ENCODE assay signal across 20 mouse cellular contexts in the genomic region with DNA sequence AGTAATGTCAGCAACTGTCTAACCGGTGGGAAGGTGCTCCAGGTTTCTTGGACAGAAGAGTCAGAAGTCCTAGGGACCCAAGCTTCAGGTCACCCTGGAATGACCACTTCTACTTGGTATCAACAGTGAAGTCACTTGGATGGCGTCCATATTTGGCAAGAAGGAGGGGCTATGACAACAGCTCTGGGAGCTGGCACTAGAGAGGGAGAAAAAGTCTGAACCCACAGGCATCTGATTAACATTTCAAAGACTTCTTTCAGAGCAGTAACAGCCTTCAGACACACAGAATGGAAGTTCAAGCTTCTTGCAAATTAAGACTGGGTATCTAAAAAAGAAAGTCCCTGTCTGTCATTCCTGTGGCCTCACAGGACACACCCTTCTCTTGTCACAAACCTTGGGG.
A peak's percentile ranks its signal among the peaks of the same experiment; 100 is the strongest.
DNase-seq lines count a peak whose midpoint lies in the region; ATAC-seq and TF ChIP-seq lines count a peak whose summit lies in the region.
"Had no signal": no experiment of that assay in that cellular context is flagged by ENCODE, and none has a peak within 500 bp of the region (broad histone marks: within the 10 kb centered on the region; RNA-seq: fewer than 3 reads in every experiment).

No protein-coding gene starts in this region.

- H3K9me3 ChIP-seq in embryonic facial prominence, embryonic 15.5 days (replicated peaks): no peaks in the 10 kb centered on the region
- H3K9me3 ChIP-seq in embryonic facial prominence, embryonic 10.5 days: no peaks in the 10 kb centered on the region
- no peaks in the 10 kb centered on the region for H3K9me3 ChIP-seq in ES-E14 (ENCODE audit: control insufficient read depth, insufficient read depth, low read depth, low read length)
- 0 out of 2 replicates have a peak, but pooled peaks cover 4% of the 10 kb centered on the region for H3K9me3 ChIP-seq in kidney, embryonic 16.5 days (ENCODE audit: low read length)
- H3K9me3 ChIP-seq: heart, embryonic 13.5 days; midbrain, embryonic 12.5 days; neural tube, embryonic 15.5 days had no signal

- H3K4me2 ChIP-seq in embryonic facial prominence, embryonic 15.5 days (replicated peaks): no peak overlapping the region
- H3K4me2 ChIP-seq in kidney, embryonic 16.5 days (replicated peaks; ENCODE audit: low read depth, low read length): no peak overlapping the region
- H3K4me2 ChIP-seq: heart, embryonic 13.5 days; midbrain, embryonic 12.5 days; neural tube, embryonic 15.5 days had no signal

- TF ChIP-seq POLR2A in brain, embryonic 14.5 days (IDR thresholded peaks at IDR 0.05; ENCODE audit: borderline replicate concordance, extremely low read depth, insufficient read depth, insufficient read length, poor library complexity, severe bottlenecking): no peak

- WGBS in embryonic facial prominence, embryonic 15.5 days: 69% methylated on average over 2 of the region's 2 CpGs
- 83% methylated on average over 2 of the region's 2 CpGs for WGBS in embryonic facial prominence, embryonic 10.5 days
- 80% methylated on average over 2 of the region's 2 CpGs for WGBS in kidney, embryonic 16.5 days

- H3K4me3 ChIP-seq in embryonic facial prominence, embryonic 15.5 days (replicated peaks): no peak overlapping the region
- H3K4me3 ChIP-seq in embryonic facial prominence, embryonic 10.5 days: no peak overlapping the region
- H3K4me3 ChIP-seq in ES-E14 (ENCODE audit: insufficient read depth in 1 of 2, low read depth in 1 of 2, low read length in 2 of 2, poor library complexity in 1 of 2, severe bottlenecking in 1 of 2): no peak overlapping the region
- H3K4me3 ChIP-seq in kidney, embryonic 16.5 days (ENCODE audit: low read length): no peak overlapping the region
- H3K4me3 ChIP-seq: heart, embryonic 13.5 days; midbrain, embryonic 12.5 days; myocyte; neural tube, embryonic 15.5 days had no signal

- H3K27ac ChIP-seq in embryonic facial prominence, embryonic 15.5 days (replicated peaks): 0 out of 2 replicates have a peak overlapping the region, but pooled peaks have one; percentile 4
- no peak overlapping the region for H3K27ac ChIP-seq in embryonic facial prominence, embryonic 10.5 days (replicated peaks)
- H3K27ac ChIP-seq in ES-E14 (ENCODE audit: insufficient read depth, low read depth, low read length, poor library complexity, severe bottlenecking): no peak overlapping the region
- H3K27ac ChIP-seq in kidney, embryonic 16.5 days (ENCODE audit: low read length): peak overlapping the region; percentile 92
- H3K27ac ChIP-seq: heart, embryonic 13.5 days; hindbrain, postnatal 0 days; midbrain, embryonic 12.5 days; neural tube, embryonic 15.5 days had no signal

- no peak for DNase-seq in embryonic facial prominence, embryonic 10.5 days (ENCODE audit: low spot score)
- peak; percentile 51 for DNase-seq in ES-E14 (ENCODE audit: low read depth, low spot score)
- peak; percentile 55 for DNase-seq in brain, embryonic 14.5 days (ENCODE audit: low read depth)
- DNase-seq in thymus, postnatal 14 days: no peak
- no peak for DNase-seq in cerebellum, postnatal 14 days
- no peak for DNase-seq in urinary bladder, postnatal 14 days (ENCODE audit: low spot score)
- DNase-seq: cerebellum, adult 9-10 months; embryo, embryonic 11 days; layer of hippocampus, postnatal 36 days; lung, adult 18-20 months; lung, postnatal 4 days; right cerebral cortex, postnatal 25 days had no signal

- ATAC-seq in embryonic facial prominence, embryonic 15.5 days (ENCODE audit: insufficient number of reproducible peaks, low FRiP score, low TSS enrichment, low read depth): no peak
- no peak for ATAC-seq in kidney, embryonic 16.5 days (ENCODE audit: low FRiP score, low TSS enrichment)
- ATAC-seq: forebrain, embryonic 16.5 days; hindbrain, postnatal 0 days had no signal

- in situ Hi-C loops in ES-E14 (cut with MboI; ENCODE audit: low sequenced_read_pairs in 2 of 2, unreplicated experiment in 2 of 2): no loop called here

- no peaks in the 10 kb centered on the region for H3K27me3 ChIP-seq in embryonic facial prominence, embryonic 15.5 days
- no peaks in the 10 kb centered on the region for H3K27me3 ChIP-seq in embryonic facial prominence, embryonic 10.5 days (replicated peaks; ENCODE audit: low read depth, poor library complexity, severe bottlenecking)
- H3K27me3 ChIP-seq in kidney, embryonic 16.5 days (ENCODE audit: insufficient read depth, low read length): no peaks in the 10 kb centered on the region
- H3K27me3 ChIP-seq: heart, embryonic 13.5 days; midbrain, embryonic 12.5 days had no signal

- TF ChIP-seq CTCF in brain, embryonic 14.5 days (IDR thresholded peaks at IDR 0.05; ENCODE audit: borderline replicate concordance, extremely low read depth, insufficient read depth, insufficient read length): no peak

- H3K36me3 ChIP-seq in embryonic facial prominence, embryonic 15.5 days: no peaks in the 10 kb centered on the region
- no peaks in the 10 kb centered on the region for H3K36me3 ChIP-seq in embryonic facial prominence, embryonic 10.5 days (replicated peaks)
- H3K36me3 ChIP-seq in ES-E14 (ENCODE audit: control insufficient read depth, insufficient read depth, low read length, poor library complexity, severe bottlenecking): no peaks in the 10 kb centered on the region
- no peaks in the 10 kb centered on the region for H3K36me3 ChIP-seq in kidney, embryonic 16.5 days (ENCODE audit: insufficient read depth, low read length)
- H3K36me3 ChIP-seq: heart, embryonic 13.5 days; midbrain, embryonic 12.5 days; neural tube, embryonic 15.5 days had no signal

- peaks cover 5% of the 10 kb centered on the region; the same call in 1 of the 2 replicates for H3K4me1 ChIP-seq in embryonic facial prominence, embryonic 15.5 days
- peaks cover 16% of the 10 kb centered on the region for H3K4me1 ChIP-seq in embryonic facial prominence, embryonic 10.5 days
- H3K4me1 ChIP-seq in ES-E14 (ENCODE audit: control insufficient read depth in 2 of 2, insufficient read depth in 2 of 2, low read length in 2 of 2, poor library complexity in 1 of 2): peaks cover 2% of the 10 kb centered on the region in 2 experiments; a peak in 2 of 4 replicates
- H3K4me1 ChIP-seq in kidney, embryonic 16.5 days (ENCODE audit: insufficient read depth, low read length): peaks cover 19% of the 10 kb centered on the region

- H3K9ac ChIP-seq in embryonic facial prominence, embryonic 15.5 days: no peak overlapping the region
- no peak overlapping the region for H3K9ac ChIP-seq in ES-E14 (ENCODE audit: insufficient read depth, low read depth, low read length, poor library complexity, severe bottlenecking)
- no peak overlapping the region for H3K9ac ChIP-seq in kidney, embryonic 16.5 days (replicated peaks; ENCODE audit: low read length)
- H3K9ac ChIP-seq: heart, embryonic 13.5 days; midbrain, embryonic 12.5 days; neural tube, embryonic 15.5 days had no signal

TF ChIP-seq in ES-E14, 5 proteins besides CTCF, POLR2A, EP300 and RAD21:
- no peak for TF ChIP-seq ZC3H11A (IDR thresholded peaks at IDR 0.05; ENCODE audit: borderline replicate concordance, low read depth, low read length)
- no peak for TF ChIP-seq CHD2 (IDR thresholded peaks at IDR 0.05; ENCODE audit: low read depth, low read length)
- no peak for TF ChIP-seq ZNF384 (IDR thresholded peaks at IDR 0.05; ENCODE audit: low read depth, low read length)
- no peak for TF ChIP-seq MAFK (IDR thresholded peaks at IDR 0.05; ENCODE audit: insufficient read depth, low read depth, low read length)
- no peak for TF ChIP-seq HCFC1 (IDR thresholded peaks at IDR 0.05; ENCODE audit: borderline replicate concordance, insufficient read depth, low read length)

Comparison
In these comparisons a context has a peak if more than half of its experiments do, and no peak if none do; other contexts are left out.
1. H3K27ac ChIP-seq: peak in embryonic facial prominence, embryonic 15.5 days (single experiment) and kidney, embryonic 16.5 days (single experiment); none in embryonic facial prominence, embryonic 10.5 days (single experiment) and ES-E14 (single experiment).
2. DNase-seq: peak in ES-E14 (single experiment) and brain, embryonic 14.5 days (single experiment); none in embryonic facial prominence, embryonic 10.5 days (single experiment), thymus, postnatal 14 days (single experiment), cerebellum, postnatal 14 days (0 of 2) and urinary bladder, postnatal 14 days (single experiment).